Mouse (Mus musculus): ENCODE measurements around the gene Ppp1r12b. TPM values are rescaled to one million over a fixed set of nuclear protein-coding genes. Genes with fewer than 3 reads are reported as not detected.

Gene Ppp1r12b
- polyA plus RNA-seq, 1 experiment: 16.0 TPM

GRCm38 (mm10) chr1:134747236-134748174, 208.2 kb downstream of the Ppp1r12b start:
- H3K27me3 ChIP-seq (ENCODE audit: control insufficient read depth, insufficient read depth, low read length): no peaks in the 10 kb centered on the region
- TF ChIP-seq CTCF (IDR thresholded peaks at IDR 0.05; ENCODE audit: borderline replicate concordance, control insufficient read depth, extremely low read depth, insufficient read depth, low read length, poor library complexity) (no peak), POLR2A (IDR thresholded peaks at IDR 0.05; ENCODE audit: control insufficient read depth, extremely low read depth, insufficient read depth, low read length, poor library complexity) (no peak)
- peak; percentile 83 for DNase-seq
- H3K27ac ChIP-seq (ENCODE audit: control insufficient read depth, insufficient read depth, low read length): no peak overlapping the region
- peak overlapping the region; percentile 10; the same call in 1 of the 2 replicates for H3K4me3 ChIP-seq (ENCODE audit: control insufficient read depth, insufficient read depth, low read length)
- 4% methylated on average over 23 of the region's 23 CpGs for WGBS
- no peaks in the 10 kb centered on the region for H3K36me3 ChIP-seq (ENCODE audit: control insufficient read depth, insufficient read depth, low read length)
- peaks cover 4% of the 10 kb centered on the region for H3K4me1 ChIP-seq (replicated peaks; ENCODE audit: control insufficient read depth, insufficient read depth, low read length)

GRCm38 (mm10) chr1:134745648-134746047, 210.1 kb downstream of the Ppp1r12b start:
- Histone ChIP-seq H3K36me3 (ENCODE audit: control insufficient read depth, insufficient read depth, low read length) (no peaks in the 10 kb centered on the region), H3K4me1 (replicated peaks; ENCODE audit: control insufficient read depth, insufficient read depth, low read length) (peaks cover 4% of the 10 kb centered on the region), H3K4me3 (ENCODE audit: control insufficient read depth, insufficient read depth, low read length) (no peak overlapping the region), H3K27ac (ENCODE audit: control insufficient read depth, insufficient read depth, low read length) (no peak overlapping the region), H3K27me3 (ENCODE audit: control insufficient read depth, insufficient read depth, low read length) (no peaks in the 10 kb centered on the region)
- WGBS: 50% methylated on average over 6 of the region's 6 CpGs
- DNase-seq: peak; percentile 8
- TF ChIP-seq CTCF (IDR thresholded peaks at IDR 0.05; ENCODE audit: borderline replicate concordance, control insufficient read depth, extremely low read depth, insufficient read depth, low read length, poor library complexity) (peak; percentile 61; the same call in 1 of the 2 replicates), POLR2A (IDR thresholded peaks at IDR 0.05; ENCODE audit: control insufficient read depth, extremely low read depth, insufficient read depth, low read length, poor library complexity) (no peak)

DNA sequence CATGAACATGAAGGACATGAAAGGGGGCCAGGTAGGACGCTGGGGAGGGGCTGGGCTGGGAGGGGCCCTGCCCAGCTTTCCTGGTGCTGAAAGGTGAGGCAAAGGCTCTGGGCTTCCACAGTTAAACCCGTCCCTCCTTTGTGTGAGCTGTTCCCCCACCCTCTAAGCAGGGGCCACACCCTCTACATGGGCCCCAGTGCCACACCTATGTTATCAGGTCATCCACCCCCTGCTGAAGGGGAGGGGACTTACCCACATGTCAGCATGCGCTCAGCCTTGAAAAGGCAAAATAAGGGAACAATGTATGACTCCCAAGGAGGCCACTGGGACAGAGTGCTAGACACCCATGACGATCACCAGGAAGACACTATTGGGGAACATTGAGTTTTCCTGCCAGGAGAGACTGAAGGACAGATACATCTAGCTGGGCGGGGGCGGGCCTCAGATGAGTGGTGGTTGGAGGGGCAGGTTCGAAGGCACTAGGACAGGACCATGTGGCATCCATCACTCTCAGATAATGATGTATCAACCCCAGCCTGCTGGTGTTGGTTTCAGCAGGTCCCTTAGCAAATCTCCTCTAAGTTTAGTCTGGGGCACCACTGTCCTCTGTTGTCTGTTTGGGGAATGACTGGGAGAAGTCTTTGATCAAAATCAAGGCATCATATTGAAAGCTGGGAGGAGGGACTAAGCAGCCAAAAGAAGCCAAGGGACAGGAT, 213.6 kb downstream of the Ppp1r12b start:
- H3K36me3 ChIP-seq (ENCODE audit: control insufficient read depth, insufficient read depth, low read length): no peaks in the 10 kb centered on the region
- no peak overlapping the region for H3K4me3 ChIP-seq (ENCODE audit: control insufficient read depth, insufficient read depth, low read length)
- DNase-seq: no peak
- 95% methylated on average over 7 of the region's 7 CpGs for WGBS
- H3K27me3 ChIP-seq (ENCODE audit: control insufficient read depth, insufficient read depth, low read length): no peaks in the 10 kb centered on the region
- TF ChIP-seq POLR2A (IDR thresholded peaks at IDR 0.05; ENCODE audit: control insufficient read depth, extremely low read depth, insufficient read depth, low read length, poor library complexity) (no peak), CTCF (IDR thresholded peaks at IDR 0.05; ENCODE audit: borderline replicate concordance, control insufficient read depth, extremely low read depth, insufficient read depth, low read length, poor library complexity) (no peak)
- H3K4me1 ChIP-seq (replicated peaks; ENCODE audit: control insufficient read depth, insufficient read depth, low read length): no peaks in the 10 kb centered on the region
- no peak overlapping the region for H3K27ac ChIP-seq (ENCODE audit: control insufficient read depth, insufficient read depth, low read length)

GRCm38 (mm10) chr1:134741433-134741832, 214.3 kb downstream of the Ppp1r12b start:
- no peak overlapping the region for H3K27ac ChIP-seq (ENCODE audit: control insufficient read depth, insufficient read depth, low read length)
- H3K4me1 ChIP-seq (replicated peaks; ENCODE audit: control insufficient read depth, insufficient read depth, low read length): no peaks in the 10 kb centered on the region
- no peaks in the 10 kb centered on the region for H3K27me3 ChIP-seq (ENCODE audit: control insufficient read depth, insufficient read depth, low read length)
- H3K36me3 ChIP-seq (ENCODE audit: control insufficient read depth, insufficient read depth, low read length): no peaks in the 10 kb centered on the region
- TF ChIP-seq CTCF (IDR thresholded peaks at IDR 0.05; ENCODE audit: borderline replicate concordance, control insufficient read depth, extremely low read depth, insufficient read depth, low read length, poor library complexity) (no peak), POLR2A (IDR thresholded peaks at IDR 0.05; ENCODE audit: control insufficient read depth, extremely low read depth, insufficient read depth, low read length, poor library complexity) (no peak)
- WGBS: 85% methylated on average over 6 of the region's 6 CpGs
- DNase-seq: peak; percentile 19
- H3K4me3 ChIP-seq (ENCODE audit: control insufficient read depth, insufficient read depth, low read length): no peak overlapping the region

- Histone ChIP-seq H3K27me3 (ENCODE audit: control insufficient read depth, insufficient read depth, low read length) (no peaks in the 10 kb centered on the region), H3K36me3 (ENCODE audit: control insufficient read depth, insufficient read depth, low read length) (no peaks in the 10 kb centered on the region), H3K4me3 (ENCODE audit: control insufficient read depth, insufficient read depth, low read length) (no peak overlapping the region), H3K4me1 (replicated peaks; ENCODE audit: control insufficient read depth, insufficient read depth, low read length) (no peaks in the 10 kb centered on the region), H3K27ac (ENCODE audit: control insufficient read depth, insufficient read depth, low read length) (no peak overlapping the region)
- WGBS: 82% methylated on average over 9 of the region's 9 CpGs
- TF ChIP-seq POLR2A (IDR thresholded peaks at IDR 0.05; ENCODE audit: control insufficient read depth, extremely low read depth, insufficient read depth, low read length, poor library complexity): no peak
- no peak for TF ChIP-seq CTCF (IDR thresholded peaks at IDR 0.05; ENCODE audit: borderline replicate concordance, control insufficient read depth, extremely low read depth, insufficient read depth, low read length, poor library complexity)
- DNase-seq: no peak
Observed at GRCm38 (mm10) chr1:134737463-134737862, 218.3 kb downstream of the Ppp1r12b start.

DNA sequence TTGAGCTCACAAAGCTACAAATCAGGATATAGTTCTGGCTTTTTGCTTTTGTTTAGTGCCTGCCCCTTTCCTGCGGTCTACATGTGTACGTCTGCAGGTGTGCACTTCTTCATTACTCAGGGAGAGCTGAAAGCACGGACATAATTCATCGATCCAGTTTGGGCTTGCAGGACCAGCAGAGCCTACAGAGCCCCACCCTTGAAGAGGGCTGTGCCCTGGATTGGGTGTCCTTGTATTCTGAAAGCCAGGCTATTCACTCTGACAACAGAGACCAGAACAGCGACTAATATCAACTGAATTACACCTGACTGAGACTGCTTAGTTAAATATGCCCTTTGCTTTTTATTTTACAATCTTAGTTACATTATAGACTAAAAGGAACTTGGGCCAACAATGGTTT, 222.1 kb downstream of the Ppp1r12b start:
- no peaks in the 10 kb centered on the region for H3K36me3 ChIP-seq (ENCODE audit: control insufficient read depth, insufficient read depth, low read length)
- no peak for DNase-seq
- 94% methylated on average over 5 of the region's 5 CpGs for WGBS
- no peak overlapping the region for H3K4me3 ChIP-seq (ENCODE audit: control insufficient read depth, insufficient read depth, low read length)
- no peaks in the 10 kb centered on the region for H3K27me3 ChIP-seq (ENCODE audit: control insufficient read depth, insufficient read depth, low read length)
- TF ChIP-seq POLR2A (IDR thresholded peaks at IDR 0.05; ENCODE audit: control insufficient read depth, extremely low read depth, insufficient read depth, low read length, poor library complexity) (no peak), CTCF (IDR thresholded peaks at IDR 0.05; ENCODE audit: borderline replicate concordance, control insufficient read depth, extremely low read depth, insufficient read depth, low read length, poor library complexity) (no peak)
- H3K4me1 ChIP-seq (replicated peaks; ENCODE audit: control insufficient read depth, insufficient read depth, low read length): no peaks in the 10 kb centered on the region
- no peak overlapping the region for H3K27ac ChIP-seq (ENCODE audit: control insufficient read depth, insufficient read depth, low read length)
